In genomic region chr4:130947094-130947647, GRCm38 (mm10) we compare ENCODE assay signal across 10 mouse cellular contexts. TPM values are rescaled to one million over a fixed set of nuclear protein-coding genes. Genes with fewer than 3 reads are reported as not detected.
DNase-seq lines count a peak whose midpoint lies in the region; ATAC-seq lines count a peak whose summit lies in the region.
"Had no signal": no experiment of that assay in that cellular context is flagged by ENCODE, and none has a peak within 500 bp of the region (broad histone marks: within the 10 kb centered on the region; RNA-seq: fewer than 3 reads in every experiment).

No protein-coding gene starts in this region.

- H3K4me1 ChIP-seq in heart, embryonic 15.5 days (replicated peaks) = peaks cover 8% of the 10 kb centered on the region
- H3K4me1 ChIP-seq in embryonic facial prominence, embryonic 11.5 days (ENCODE audit: control insufficient read depth, insufficient read depth, low read length) = no peaks in the 10 kb centered on the region
- H3K4me1 ChIP-seq in limb, embryonic 12.5 days (replicated peaks) = peaks cover 20% of the 10 kb centered on the region
- H3K4me1 ChIP-seq: liver, embryonic 15.5 days had no signal

- H3K27ac ChIP-seq in heart, embryonic 15.5 days = no peak overlapping the region
- no peak overlapping the region for H3K27ac ChIP-seq in embryonic facial prominence, embryonic 11.5 days (replicated peaks; ENCODE audit: low read depth, low read length)
- no peak overlapping the region for H3K27ac ChIP-seq in limb, embryonic 12.5 days
- H3K27ac ChIP-seq: liver, embryonic 15.5 days had no signal

- no peak overlapping the region for H3K9ac ChIP-seq in heart, embryonic 15.5 days
- no peak overlapping the region for H3K9ac ChIP-seq in embryonic facial prominence, embryonic 11.5 days (replicated peaks; ENCODE audit: low read length)
- H3K9ac ChIP-seq in limb, embryonic 12.5 days (replicated peaks) = 0 out of 2 replicates have a peak overlapping the region, but pooled peaks have one; percentile 18
- H3K9ac ChIP-seq: liver, embryonic 15.5 days had no signal

- peak; percentile 7; the same call in 1 of the 2 replicates for ATAC-seq in heart, embryonic 15.5 days (replicated peaks; ENCODE audit: insufficient number of reproducible peaks, insufficient read depth, low FRiP score, low read depth)
- ATAC-seq in embryonic facial prominence, embryonic 11.5 days (replicated peaks; ENCODE audit: insufficient number of reproducible peaks, low FRiP score, low TSS enrichment, low read depth) = no peak
- ATAC-seq in limb, embryonic 12.5 days (ENCODE audit: insufficient number of reproducible peaks, insufficient read depth, low FRiP score, low TSS enrichment, low read depth) = no peak

- DNase-seq in heart, adult 11 months = no peak
- DNase-seq in urinary bladder, postnatal 25 days (ENCODE audit: low spot score) = peak; percentile 19
- DNase-seq in urinary bladder, postnatal 10 days (ENCODE audit: low spot score) = no peak
- peak; percentile 87 for DNase-seq in embryonic facial prominence, embryonic 11.5 days (ENCODE audit: low spot score)
- peak; percentile 13 for DNase-seq in retina, adult 2 months (ENCODE audit: low read depth, low spot score)
- no peak for DNase-seq in adrenal gland, postnatal 4 days (ENCODE audit: low spot score in 2 of 2)

- H3K36me3 ChIP-seq in heart, embryonic 15.5 days = no peaks in the 10 kb centered on the region
- no peaks in the 10 kb centered on the region for H3K36me3 ChIP-seq in embryonic facial prominence, embryonic 11.5 days (replicated peaks; ENCODE audit: control insufficient read depth, insufficient read depth, low read depth, low read length)
- H3K36me3 ChIP-seq in limb, embryonic 12.5 days = no peaks in the 10 kb centered on the region
- H3K36me3 ChIP-seq: liver, embryonic 15.5 days had no signal

- peaks cover 42% of the 10 kb centered on the region for H3K27me3 ChIP-seq in heart, embryonic 15.5 days
- no peaks in the 10 kb centered on the region for H3K27me3 ChIP-seq in embryonic facial prominence, embryonic 11.5 days (ENCODE audit: control insufficient read depth, insufficient read depth, low read length)
- peaks cover 12% of the 10 kb centered on the region for H3K27me3 ChIP-seq in limb, embryonic 12.5 days

- no peak overlapping the region for H3K4me3 ChIP-seq in heart, embryonic 15.5 days
- no peak overlapping the region for H3K4me3 ChIP-seq in embryonic facial prominence, embryonic 11.5 days (ENCODE audit: low read depth, low read length)
- no peak overlapping the region; the same call in 1 of the 2 replicates for H3K4me3 ChIP-seq in limb, embryonic 12.5 days (replicated peaks)
- H3K4me3 ChIP-seq: liver, embryonic 15.5 days had no signal

- 18% methylated on average over 13 of the region's 13 CpGs for WGBS in heart, embryonic 15.5 days
- 19% methylated on average over 13 of the region's 13 CpGs for WGBS in embryonic facial prominence, embryonic 11.5 days
- WGBS in limb, embryonic 12.5 days = 22% methylated on average over 13 of the region's 13 CpGs

- H3K9me3 ChIP-seq in heart, embryonic 15.5 days (replicated peaks) = no peaks in the 10 kb centered on the region
- H3K9me3 ChIP-seq in embryonic facial prominence, embryonic 11.5 days (replicated peaks; ENCODE audit: control insufficient read depth, low read length) = no peaks in the 10 kb centered on the region
- 0 out of 2 replicates have a peak, but pooled peaks cover 4% of the 10 kb centered on the region for H3K9me3 ChIP-seq in limb, embryonic 12.5 days
- H3K9me3 ChIP-seq: liver, embryonic 15.5 days had no signal

- H3K4me2 ChIP-seq in heart, embryonic 15.5 days = no peak overlapping the region
- H3K4me2 ChIP-seq in embryonic facial prominence, embryonic 11.5 days (ENCODE audit: low read depth, low read length) = no peak overlapping the region
- H3K4me2 ChIP-seq in limb, embryonic 12.5 days = peak overlapping the region; percentile 25; the same call in 1 of the 2 replicates
- H3K4me2 ChIP-seq: liver, embryonic 15.5 days had no signal

RNA-seq across cellular contexts. Expression of gene Matn1, which starts 3.0 kb away (rescaled TPM):
- polyA plus RNA-seq in heart, embryonic 15.5 days (2015; fragmentation: Nextera tagmentation; extraction: Ambion mirVana) = 0.39 and 1.6 TPM in 2 replicates
- polyA plus RNA-seq in embryonic facial prominence, embryonic 11.5 days (2014; fragmentation: Nextera tagmentation; extraction: Ambion mirVana) = 0.34 and 0.61 TPM in 2 replicates
- polyA plus RNA-seq in limb, embryonic 12.5 days (2016; fragmentation: Nextera tagmentation; extraction: Ambion mirVana) = 12.1 and 30.7 TPM in 2 replicates
- not detected for total RNA-seq in adrenal gland, postnatal 4 days (2021)
- total RNA-seq: adrenal gland, postnatal 36 days had no signal

RNA-seq across cellular contexts. Expression of gene Laptm5, which starts 34.2 kb away (rescaled TPM):
- 27.4 and 55.0 TPM in 2 replicates for polyA plus RNA-seq in heart, embryonic 15.5 days (2015; fragmentation: Nextera tagmentation; extraction: Ambion mirVana)
- polyA plus RNA-seq in embryonic facial prominence, embryonic 11.5 days (2014; fragmentation: Nextera tagmentation; extraction: Ambion mirVana) = 25.2 and 25.4 TPM in 2 replicates
- 16.2 and 18.6 TPM in 2 replicates for polyA plus RNA-seq in limb, embryonic 12.5 days (2016; fragmentation: Nextera tagmentation; extraction: Ambion mirVana)
- 10 to 100 TPM; 21.4 to 29.3 TPM for total RNA-seq in adrenal gland, postnatal 4 days (2021)

Comparison
In these comparisons a context has a peak if more than half of its experiments do, and no peak if none do; other contexts are left out.
1. DNase-seq: peak in urinary bladder, postnatal 25 days (single experiment), embryonic facial prominence, embryonic 11.5 days (single experiment) and retina, adult 2 months (single experiment); none in heart, adult 11 months (single experiment), urinary bladder, postnatal 10 days (single experiment) and adrenal gland, postnatal 4 days (0 of 2).